Mouse (Mus musculus) adrenal gland, adult 18-20 months (tissue): ENCODE measurements around the gene 4930486L24Rik. TPM values are rescaled to one million over a fixed set of nuclear protein-coding genes. Genes with fewer than 3 reads are reported as not detected.

Source experiments
- total RNA-seq, 2 experiments: library from RNA; stranded (reverse); gene quantifications; 1 replicate in 1 of 2; 2 replicates in 1 of 2; pipeline ENCODE4 v1.2.3; 2021

The 4930486L24Rik gene
- total RNA-seq, 2 experiments from 2014 or later, result 0.77 to 49.1 TPM

Other genes with a start within 250 kb of the 4930486L24Rik start
- not detected for gene BC051665, start 78.1 kb downstream of the 4930486L24Rik start, total RNA-seq
- gene Ctsll3, start 61.6 kb downstream of the 4930486L24Rik start, total RNA-seq, result not detected
- under 1 TPM; 0.46 to 0.74 TPM for gene Gm49392, start 32.4 kb upstream of the 4930486L24Rik start, total RNA-seq
- gene Ctla2b, start 33.0 kb upstream of the 4930486L24Rik start, total RNA-seq, result 1 to 10 TPM; 4.4 to 6.2 TPM
- not detected for gene Tpbpb, start 40.4 kb upstream of the 4930486L24Rik start, total RNA-seq
- gene Gm49393, start 71.1 kb upstream of the 4930486L24Rik start, total RNA-seq, result not detected
- 1 to 10 TPM; 2.0 to 2.2 TPM for gene Gm49391, start 72.1 kb upstream of the 4930486L24Rik start, total RNA-seq
- 10 to 100 TPM; 33.0 to 41.6 TPM for gene Ctla2a, start 72.2 kb upstream of the 4930486L24Rik start, total RNA-seq
- gene Tpbpa, start 77.5 kb upstream of the 4930486L24Rik start, total RNA-seq, result not detected
- gene Ctsj, start 141.5 kb upstream of the 4930486L24Rik start, total RNA-seq, result under 1 TPM in 1 of 2 experiments, not detected in 1; 0.27 TPM
- not detected for gene Ctsq, start 176.2 kb upstream of the 4930486L24Rik start, total RNA-seq